Mouse (Mus musculus): ENCODE results near the gene Gak. TPM values are rescaled to one million over a fixed set of nuclear protein-coding genes. Genes with fewer than 3 reads are reported as not detected.

The Gak gene
- 74.1 and 78.1 TPM in 2 replicates for polyA plus RNA-seq (2012; rRNA removed)

DNA sequence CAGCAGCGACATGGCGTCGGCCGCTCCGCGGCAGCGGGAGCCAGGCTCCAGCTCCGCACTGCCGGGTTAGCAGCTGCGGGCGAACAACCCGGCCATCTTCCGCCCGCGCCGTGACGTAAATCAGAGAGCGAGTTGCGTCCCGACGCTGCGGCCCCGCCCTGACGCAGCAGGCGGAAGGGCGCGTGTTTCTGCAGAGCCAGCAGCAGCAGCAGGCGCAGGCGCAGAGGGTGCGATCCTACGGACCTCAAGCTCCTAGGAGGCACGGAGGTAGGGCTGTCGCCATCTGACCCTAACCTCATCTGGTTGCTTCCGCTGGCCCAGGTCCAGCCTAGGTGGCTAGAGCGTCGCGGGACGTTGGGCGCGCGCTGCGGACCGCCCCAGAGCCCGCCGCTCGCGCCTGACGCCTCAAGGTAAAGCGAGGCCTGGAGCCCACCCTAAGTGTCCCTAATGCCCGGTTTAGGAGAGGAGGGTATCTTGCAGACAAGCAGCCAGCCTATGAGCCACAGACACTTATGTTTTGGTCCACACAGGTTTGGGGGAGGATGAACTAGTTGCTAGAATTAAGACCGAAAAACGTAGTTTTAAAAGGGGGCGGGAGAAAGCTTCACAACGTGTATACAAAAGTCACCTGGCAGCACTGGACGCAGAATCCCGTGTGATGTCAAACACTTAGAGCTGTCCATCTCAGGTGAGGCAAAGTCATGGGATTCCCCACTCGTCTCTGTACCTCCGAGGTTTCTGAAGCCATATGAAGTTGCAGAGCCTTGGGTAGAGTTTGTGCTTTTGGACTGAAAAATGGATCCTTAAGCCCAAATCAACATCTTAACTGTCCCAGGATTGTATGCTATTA lies at the start of gene Gak, which contains the start of gene Tmem175:
Gene Gak (minus strand): TSS at position 122 of the 850 bp plus-strand sequence.
Gene Tmem175 (plus strand): TSS at position 137 of the 850 bp plus-strand sequence.
- peak; percentile 86 to 92 for DNase-seq (ENCODE audit: extremely low spot score in 1 of 2, low spot score in 1 of 2)

DNA sequence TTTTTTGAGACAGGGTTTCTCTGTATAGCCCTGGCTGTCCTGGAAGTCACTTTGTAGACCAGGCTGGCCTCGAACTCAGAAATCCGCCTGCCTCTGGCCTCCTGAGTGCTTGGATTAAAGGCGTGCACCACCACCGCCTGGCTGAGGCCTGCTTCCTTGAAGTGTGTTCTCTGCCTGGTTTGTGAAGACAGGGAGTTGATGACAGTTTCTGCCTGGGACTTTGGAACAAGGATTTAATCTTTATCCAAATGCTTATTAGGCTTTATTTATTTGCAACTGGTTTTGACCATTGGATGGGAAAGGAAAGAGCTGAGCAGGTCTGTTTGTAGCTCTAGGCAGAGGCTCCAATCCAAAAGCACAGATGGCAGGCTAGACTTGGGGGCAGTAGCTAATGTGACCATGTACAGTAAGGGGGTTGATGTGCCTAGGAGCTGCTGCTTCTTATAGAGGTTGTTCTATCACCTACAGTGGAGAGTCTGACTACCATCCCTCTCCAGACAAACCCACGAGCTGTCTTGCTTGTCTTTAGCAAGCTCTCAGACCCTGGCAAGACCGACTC lies 48.8 kb upstream of the Gak start:
- no peak for DNase-seq (ENCODE audit: extremely low spot score in 1 of 2, low spot score in 1 of 2)

DNA sequence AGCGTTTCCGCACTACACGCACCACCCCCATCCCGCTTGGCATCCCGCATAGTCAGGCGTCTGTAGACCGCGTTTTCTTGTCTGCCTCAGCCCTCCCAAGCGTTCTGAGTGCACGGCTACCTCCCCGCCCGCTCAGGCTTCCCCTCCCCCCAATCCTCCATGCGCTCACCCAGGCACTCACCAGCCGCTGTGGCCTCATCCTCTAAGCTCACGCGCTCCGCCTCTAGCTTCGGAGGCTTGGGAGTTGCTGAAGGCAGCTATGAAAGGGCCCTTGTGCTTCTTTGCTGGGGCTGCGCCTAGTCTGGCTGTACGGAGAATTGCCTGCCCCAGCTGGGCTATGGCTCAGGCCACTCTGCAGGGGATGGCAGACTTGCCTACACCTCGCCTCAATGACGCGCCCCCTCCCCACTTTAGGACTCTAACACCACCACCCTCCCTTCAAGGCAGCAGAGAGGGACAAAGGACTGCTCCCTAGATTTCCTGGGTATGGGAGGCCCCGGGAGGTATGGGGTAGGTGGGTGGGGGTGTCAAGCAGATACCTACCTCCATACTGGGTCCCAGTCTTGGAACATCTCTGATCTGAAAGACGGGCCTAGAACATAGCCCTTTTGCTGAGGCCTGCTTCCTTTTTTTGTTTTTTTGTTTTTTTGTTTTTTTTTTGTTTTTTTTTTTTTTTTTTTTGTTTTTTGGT lies 48.2 kb upstream of the Gak start:
- DNase-seq (ENCODE audit: extremely low spot score in 1 of 2, low spot score in 1 of 2) = peak; percentile 80 to 85

DNA sequence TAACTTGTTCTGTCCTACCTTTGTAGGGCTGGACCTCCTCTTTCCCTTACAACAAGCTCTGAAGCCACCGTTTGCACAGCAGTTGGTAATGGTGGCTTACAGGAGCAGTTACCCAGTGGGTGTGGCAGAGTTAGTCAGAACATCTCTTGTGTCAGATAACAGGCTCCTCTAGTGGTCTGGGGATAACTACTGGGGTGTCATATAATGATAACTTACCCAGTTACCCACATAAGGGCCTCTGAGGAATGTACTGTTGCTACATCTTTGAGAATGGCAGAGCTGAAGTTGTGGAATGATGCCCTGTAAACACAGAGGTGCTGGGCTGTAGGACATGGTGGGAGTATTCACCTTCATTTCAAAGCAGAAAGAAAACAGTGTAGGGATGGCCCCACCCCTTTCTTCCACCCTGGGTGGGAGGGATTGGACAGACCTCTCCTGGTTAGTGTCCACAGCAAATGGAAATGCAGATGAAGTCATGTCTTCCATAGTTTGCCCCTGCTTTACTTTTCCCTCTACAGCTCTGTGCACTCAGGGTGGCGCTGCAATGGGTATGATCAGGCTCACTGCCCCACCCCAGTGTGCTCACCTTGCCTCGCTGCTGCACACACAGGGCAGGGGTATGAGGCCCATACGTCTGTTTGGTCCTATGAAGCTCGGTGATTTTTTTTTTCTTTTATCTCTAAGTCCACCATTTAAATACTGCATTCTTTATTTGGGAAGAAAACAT lies 47.4 kb upstream of the Gak start:
- no peak for DNase-seq (ENCODE audit: extremely low spot score in 1 of 2, low spot score in 1 of 2)

DNA sequence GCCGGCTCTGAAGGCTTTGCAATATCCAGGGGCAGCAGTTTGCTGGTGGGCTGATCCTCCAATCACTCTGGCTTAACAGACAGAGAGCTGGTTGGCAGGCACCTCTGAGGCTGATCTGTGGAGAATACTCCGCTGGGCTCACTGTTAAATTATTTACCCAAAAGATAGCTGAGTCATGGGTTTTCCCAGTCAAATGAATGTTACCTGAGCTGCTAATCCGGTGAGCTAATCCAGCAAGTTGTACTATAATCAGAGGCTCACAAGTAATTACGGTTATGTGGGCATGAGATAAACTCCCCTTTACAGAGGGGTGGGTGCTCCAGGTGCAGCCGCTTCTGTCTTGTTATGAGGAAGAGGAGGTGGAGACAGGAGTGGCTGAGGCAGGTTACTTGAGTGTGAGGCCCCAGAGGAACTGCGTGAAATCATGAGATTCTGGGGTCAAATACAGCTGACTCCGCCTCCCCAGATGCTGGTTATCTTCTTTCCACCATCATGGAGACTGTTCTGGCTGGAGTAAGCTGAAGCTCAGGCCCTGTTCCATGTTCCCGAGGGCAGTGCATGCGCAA lies 45.8 kb upstream of the Gak start, which contains the start of gene Slc26a1:
Gene Slc26a1 (minus strand): TSS at position 319 of the 566 bp plus-strand sequence.
- DNase-seq (ENCODE audit: extremely low spot score in 1 of 2, low spot score in 1 of 2) = no peak

DNA sequence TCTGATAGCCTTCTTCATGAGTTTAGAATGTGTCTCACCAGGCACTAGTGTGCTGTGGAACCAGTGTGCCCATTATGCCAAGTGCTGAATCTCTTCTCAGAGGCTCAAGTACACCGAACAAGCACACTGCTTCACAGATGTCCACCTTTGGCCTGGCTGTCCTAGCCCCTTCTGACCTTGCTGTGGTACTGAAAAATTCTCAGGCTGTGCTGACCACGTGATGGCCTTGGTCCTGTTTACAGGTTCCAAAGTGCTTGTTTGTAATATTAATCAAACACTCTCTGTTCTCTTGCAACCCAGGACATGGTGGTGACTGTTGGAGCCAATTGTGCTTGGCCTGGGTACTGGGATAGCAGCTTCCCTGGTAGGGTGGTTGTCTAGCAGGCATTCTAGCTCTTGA lies 45.1 kb upstream of the Gak start:
- no peak for DNase-seq (ENCODE audit: extremely low spot score in 1 of 2, low spot score in 1 of 2)

DNA sequence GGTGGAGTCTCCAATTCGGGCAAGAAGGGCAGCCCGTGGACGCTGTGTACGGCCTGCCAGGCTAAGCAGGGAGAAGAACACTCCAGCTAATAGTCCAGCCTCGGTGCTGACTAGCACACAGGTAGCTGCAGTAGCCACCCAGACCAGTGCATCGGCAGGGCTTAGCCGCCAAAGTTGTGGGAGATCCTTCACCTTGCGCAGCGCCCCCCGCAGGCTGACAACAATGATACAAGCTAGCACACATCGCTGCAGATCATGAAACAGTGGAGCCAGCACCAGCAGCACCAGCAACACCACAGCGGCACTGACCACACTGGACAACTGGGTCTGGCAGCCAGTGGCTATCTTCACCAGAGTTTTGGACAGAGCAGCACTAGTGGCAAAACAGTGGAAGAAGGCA lies 42.2 kb upstream of the Gak start:
- no peak for DNase-seq (ENCODE audit: extremely low spot score in 1 of 2, low spot score in 1 of 2)

DNA sequence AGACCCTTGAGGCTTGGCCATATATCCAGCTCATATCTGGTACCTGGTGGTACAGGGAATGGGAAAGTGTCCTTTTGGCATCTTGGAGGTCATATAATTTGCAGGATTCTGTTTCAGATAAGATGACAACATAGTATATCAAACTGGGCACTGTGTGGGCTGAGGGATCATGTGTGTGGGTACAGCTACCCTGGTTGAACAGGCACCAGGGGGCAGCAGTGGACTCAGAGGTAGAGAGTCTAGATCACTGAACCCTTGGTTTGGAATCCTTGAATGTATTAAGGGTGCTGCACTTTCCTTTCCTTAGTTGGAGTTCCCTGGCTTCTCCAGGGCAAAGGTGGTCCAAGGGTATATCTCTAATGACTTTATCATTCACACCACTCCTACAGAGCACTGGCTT lies 41.2 kb upstream of the Gak start:
- peak in 1 of 2 experiments; percentile 58 for DNase-seq (ENCODE audit: extremely low spot score in 1 of 2, low spot score in 1 of 2)

DNA sequence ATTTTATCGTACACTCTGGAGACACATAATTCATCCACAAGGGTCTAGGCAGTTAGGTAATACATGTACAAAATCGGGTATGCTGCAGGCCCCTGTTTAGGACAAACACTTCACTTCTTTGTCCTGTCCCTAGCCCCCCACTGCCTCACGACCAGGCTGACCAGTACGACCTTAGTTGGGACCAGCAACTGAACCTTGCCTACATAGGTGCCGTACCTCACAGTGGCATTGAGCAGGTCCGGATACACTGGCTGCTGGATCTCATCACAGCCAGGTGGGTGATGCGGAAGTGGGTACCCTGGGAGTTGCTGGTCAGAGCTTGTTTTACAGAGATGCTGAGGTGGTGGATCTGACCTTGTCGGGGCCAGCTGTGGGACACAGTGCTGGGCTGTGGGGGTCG lies 40.4 kb upstream of the Gak start:
- DNase-seq (ENCODE audit: extremely low spot score in 1 of 2, low spot score in 1 of 2) = no peak

DNA sequence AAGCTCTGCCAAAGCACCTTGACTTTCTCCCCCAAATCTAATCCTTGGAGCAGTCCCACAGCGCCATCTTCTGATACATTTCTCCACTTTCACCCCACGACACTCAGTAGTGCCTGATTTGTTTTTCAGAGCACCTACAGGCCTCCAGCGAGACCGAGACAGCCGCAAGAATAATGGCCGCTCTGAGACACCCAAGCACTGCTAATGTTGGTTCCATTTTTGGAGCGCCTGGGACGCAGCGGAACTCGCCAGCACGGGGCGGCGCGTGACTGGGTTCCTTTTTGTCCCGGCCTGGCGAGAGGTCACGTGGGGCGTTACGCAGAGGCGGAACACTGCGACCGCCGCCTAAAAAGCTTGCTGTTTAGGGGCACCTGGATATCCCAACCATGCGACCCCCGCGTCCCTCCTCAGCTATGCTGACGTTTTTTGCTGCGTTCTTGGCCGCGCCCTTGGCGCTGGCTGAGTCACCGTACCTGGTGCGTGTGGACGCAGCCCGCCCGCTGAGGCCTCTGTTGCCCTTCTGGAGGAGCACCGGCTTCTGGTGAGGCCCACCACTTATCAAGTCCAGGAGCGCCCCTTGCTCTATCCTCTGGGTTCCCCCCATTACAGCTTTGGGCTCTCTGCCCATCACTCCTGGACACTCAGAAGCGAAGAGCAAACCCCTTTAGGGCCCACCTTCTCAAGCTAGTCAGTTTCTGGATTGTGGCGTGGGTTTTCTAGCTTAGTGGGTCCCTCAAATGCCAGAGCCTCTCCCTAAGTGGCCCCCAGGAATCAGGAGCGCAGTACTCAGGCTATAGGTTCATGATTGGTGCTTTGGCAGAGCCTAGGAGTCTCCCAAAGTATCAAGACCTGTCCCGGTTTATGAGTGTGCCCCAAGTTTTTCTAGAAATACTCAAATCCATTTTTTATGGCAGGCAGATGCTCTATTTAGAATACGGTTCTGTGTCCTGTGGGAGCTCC lies 39.7 kb upstream of the Gak start, which contains the start of gene Dgkq:
Gene Dgkq (minus strand): TSS at position 696 of the 960 bp plus-strand sequence.
- peak; percentile 84 to 92 for DNase-seq (ENCODE audit: extremely low spot score in 1 of 2, low spot score in 1 of 2)

DNA sequence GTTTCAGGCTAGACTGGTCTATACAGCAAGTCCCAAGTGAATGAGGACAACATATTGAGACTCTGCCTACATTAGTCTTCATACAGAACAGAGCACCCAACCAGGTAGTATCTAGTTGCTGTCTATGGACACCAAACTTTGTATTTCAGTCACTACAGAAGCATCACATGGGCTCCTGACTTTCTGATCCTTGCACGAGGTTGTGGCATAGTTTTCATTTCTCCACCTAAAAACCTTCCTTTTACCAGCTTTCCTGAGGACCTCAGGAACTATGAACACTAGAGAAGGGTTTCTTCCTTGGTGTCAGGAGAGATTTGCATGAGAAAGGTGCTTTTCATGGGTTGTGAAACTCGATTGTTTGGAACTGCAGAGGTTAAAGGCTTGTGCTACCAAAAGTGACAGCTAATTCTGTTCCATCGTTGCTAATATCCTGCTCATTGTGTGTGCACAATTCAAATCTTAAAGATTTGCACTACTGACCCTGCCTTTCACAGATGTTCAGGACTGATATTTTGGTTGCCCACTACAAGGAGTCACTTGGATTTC lies 38.9 kb upstream of the Gak start:
- no peak for DNase-seq (ENCODE audit: extremely low spot score in 1 of 2, low spot score in 1 of 2)

DNA sequence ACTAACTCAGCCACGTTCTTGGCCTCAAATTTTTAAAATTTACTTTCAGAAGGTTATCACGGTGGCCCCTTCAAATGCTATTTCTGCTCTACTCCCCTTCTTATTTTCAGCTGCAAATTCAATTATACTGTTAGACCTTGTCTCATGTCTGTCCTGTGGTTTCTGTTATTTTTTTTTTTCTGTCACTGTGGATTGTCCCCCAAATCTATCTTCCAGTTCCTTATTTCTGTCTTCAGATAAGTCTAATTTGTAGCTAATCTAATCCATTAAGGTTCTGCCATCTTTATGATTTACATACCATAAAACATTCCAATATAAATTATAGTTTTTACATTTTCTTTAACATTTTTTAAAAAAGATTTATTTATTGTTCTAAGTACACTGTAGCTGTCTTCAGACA lies 37.8 kb upstream of the Gak start:
- no peak for DNase-seq (ENCODE audit: extremely low spot score in 1 of 2, low spot score in 1 of 2)

DNA sequence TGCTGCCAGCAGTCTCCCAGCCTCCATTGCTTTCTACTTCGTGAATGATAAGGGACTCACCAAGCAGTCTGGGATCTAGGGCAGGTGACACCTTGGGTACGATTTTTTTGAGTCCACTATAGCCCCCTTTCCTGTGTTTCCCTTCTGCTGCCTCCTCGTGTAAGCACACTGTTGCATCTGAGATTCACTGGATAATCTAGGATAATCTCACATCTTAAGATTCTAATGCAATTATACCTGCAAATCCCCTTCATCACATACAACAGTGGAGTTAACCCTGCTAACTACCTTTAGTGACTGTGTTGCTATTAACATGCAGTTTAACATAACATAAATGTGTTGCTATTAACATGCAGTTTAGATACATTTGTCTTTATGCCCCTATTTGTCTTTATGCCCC lies 35.5 kb upstream of the Gak start:
- no peak for DNase-seq (ENCODE audit: extremely low spot score in 1 of 2, low spot score in 1 of 2)

DNA sequence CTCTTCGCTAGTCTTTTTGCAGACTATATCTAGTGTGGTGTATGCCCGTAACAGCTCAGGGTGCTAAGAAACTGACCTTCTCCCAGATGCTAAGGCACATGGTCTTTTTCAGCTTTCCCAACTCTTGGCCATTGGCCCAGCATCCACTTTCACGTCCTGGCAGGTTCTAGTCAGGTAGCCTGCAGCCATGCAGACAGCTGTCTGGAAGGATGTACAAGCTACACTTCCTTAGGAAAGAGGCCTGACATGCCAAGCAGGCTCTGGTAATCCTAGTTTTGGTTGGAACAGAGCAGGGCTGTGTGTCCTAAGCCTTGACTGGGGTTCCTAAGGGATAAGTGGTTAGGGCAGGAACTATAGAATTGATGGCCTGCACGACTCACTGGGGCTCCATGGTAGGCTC lies 33.2 kb upstream of the Gak start:
- DNase-seq (ENCODE audit: extremely low spot score in 1 of 2, low spot score in 1 of 2) = no peak

DNA sequence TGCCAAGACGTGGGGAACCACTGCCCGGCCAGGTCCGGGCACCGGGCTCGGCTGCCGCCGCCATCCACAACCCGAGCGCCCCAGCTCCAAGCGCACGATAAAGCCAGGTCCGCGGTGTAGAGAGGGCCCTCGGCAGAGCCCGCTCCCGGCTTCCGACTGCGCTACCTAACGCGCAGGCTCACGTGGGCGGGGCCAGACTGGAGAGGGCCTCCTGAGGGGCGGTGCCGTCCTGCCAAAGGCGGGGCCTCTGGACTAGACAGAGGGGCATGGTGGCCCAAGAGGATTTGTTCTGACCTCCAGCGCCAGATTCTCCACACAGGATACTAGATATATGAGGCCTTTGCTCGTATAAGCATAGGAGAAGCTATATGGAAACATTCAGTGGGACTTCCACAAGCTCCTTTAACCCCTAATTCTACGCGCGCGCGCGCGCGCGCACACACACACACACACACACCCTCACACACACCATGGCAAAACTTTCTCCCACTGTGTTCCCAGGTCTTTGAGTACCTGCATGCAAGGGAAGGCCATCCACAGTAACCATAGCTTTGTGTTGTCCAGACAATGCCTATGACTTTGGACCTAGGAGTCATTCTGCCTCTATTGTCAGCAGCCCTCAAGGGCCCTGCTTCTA lies 31.2 kb upstream of the Gak start:
- peak; percentile 83 to 92 for DNase-seq (ENCODE audit: extremely low spot score in 1 of 2, low spot score in 1 of 2)

DNA sequence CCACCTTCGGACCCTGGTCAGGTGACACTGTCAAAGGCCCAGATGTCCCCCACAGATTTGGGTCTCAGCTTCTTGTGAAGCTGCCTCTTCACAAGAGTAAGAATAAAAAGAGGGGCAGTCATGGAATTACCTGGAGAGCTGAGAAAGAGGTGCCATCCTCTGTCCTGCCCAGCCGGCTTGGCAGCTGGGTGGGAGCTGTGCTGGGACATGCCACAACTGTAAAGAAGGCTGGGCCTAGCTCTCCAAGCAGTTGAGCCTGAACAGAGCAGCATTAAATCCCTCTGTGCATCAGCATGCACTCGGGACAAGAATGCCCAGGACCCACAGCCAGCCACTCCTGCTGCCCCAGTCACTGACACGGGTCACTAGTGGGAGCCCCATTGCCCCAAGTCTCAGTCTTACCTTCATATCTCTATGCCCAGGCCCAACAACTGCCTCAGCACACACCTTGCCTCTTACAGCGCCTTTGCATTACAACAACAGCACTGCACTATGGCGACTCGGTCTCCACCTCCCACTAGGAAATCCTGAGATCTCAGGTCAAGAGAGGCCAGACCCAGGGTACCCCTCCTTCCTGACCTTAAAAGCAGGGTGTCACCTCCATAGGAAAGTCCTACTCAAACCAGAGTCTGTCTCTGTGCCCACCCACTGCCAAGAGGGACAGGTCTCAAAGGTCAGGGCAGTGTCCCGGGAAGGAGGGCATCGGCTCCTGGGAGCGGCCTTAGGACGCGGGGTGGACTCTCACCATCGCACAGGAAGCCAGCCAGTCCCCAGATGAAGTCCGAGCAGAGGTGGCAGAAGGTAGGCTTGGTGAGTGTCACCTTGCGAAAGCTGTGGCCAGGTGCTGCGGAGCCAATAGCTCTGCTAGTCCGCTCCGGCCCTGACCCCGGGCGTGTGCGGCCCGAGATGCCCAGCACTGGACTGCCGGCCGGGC lies 30.4 kb upstream of the Gak start, which contains the start of gene Idua:
Gene Idua (plus strand): TSS at position 634 of the 934 bp plus-strand sequence.
- no peak for DNase-seq (ENCODE audit: extremely low spot score in 1 of 2, low spot score in 1 of 2)

DNA sequence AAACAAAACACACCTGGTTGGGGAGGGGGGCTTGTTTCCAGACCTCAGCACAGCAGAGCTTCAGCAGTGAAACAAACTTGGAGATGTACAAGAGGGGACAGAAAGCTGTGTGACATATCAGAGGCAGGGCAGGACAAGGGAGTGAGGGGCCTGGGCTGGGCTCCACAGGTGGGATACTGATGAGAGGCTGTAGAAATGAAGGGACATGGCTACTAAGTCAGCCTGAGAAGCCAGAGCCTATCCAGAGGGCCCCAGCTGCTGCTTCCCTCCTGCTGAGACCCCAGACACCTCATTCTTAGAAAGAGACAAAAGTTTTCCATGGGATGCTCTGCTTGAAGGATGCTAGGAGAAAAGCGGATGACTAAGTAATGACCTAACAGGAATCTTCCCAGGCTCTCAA lies 29.1 kb upstream of the Gak start:
- DNase-seq (ENCODE audit: extremely low spot score in 1 of 2, low spot score in 1 of 2) = no peak
